In genomic region chr1:38418181-38419032, GRCm38 (mm10) we compare ENCODE assay signal across 13 mouse cellular contexts.
A peak's percentile ranks its signal among the peaks of the same experiment; 100 is the strongest.
DNase-seq lines count a peak whose midpoint lies in the region; ATAC-seq and TF ChIP-seq lines count a peak whose summit lies in the region.
"Had no signal": no experiment of that assay in that cellular context is flagged by ENCODE, and none has a peak within 500 bp of the region (broad histone marks: within the 10 kb centered on the region; RNA-seq: fewer than 3 reads in every experiment).

No protein-coding gene starts in this region.

- TF ChIP-seq EP300 in liver, postnatal 0 days (IDR thresholded peaks at IDR 0.05; ENCODE audit: low read depth): no peak

- DNase-seq in heart, postnatal 36 days: no peak
- no peak for DNase-seq in adipocyte (ENCODE audit: low spot score)
- no peak for DNase-seq in liver, postnatal 0 days
- no peak for DNase-seq in lung, postnatal 25 days (ENCODE audit: low spot score)
- DNase-seq: adrenal gland, postnatal 14 days; cerebellum, postnatal 10 days; gastrocnemius, postnatal 36 days; right cerebral cortex, postnatal 25 days had no signal

- H3K4me1 ChIP-seq in heart, embryonic 14.5 days (ENCODE audit: control insufficient read depth in 2 of 2, insufficient read depth in 2 of 2, low read length in 2 of 2): peaks cover 0 to 8% of the 10 kb centered on the region in 2 experiments; a peak in 3 of 4 replicates
- H3K4me1 ChIP-seq in embryonic facial prominence, embryonic 13.5 days: peaks cover 18% of the 10 kb centered on the region
- H3K4me1 ChIP-seq in hindbrain, embryonic 12.5 days: peaks cover 22% of the 10 kb centered on the region
- H3K4me1 ChIP-seq in midbrain, embryonic 12.5 days: peaks cover 19% of the 10 kb centered on the region
- no peaks in the 10 kb centered on the region for H3K4me1 ChIP-seq in liver, postnatal 0 days (ENCODE audit: insufficient read depth)

- no peaks in the 10 kb centered on the region for H3K9me3 ChIP-seq in heart, embryonic 14.5 days (ENCODE audit: control insufficient read depth, low read length)
- no peaks in the 10 kb centered on the region for H3K9me3 ChIP-seq in embryonic facial prominence, embryonic 13.5 days
- H3K9me3 ChIP-seq in hindbrain, embryonic 12.5 days (replicated peaks): no peaks in the 10 kb centered on the region
- H3K9me3 ChIP-seq in midbrain, embryonic 12.5 days: no peaks in the 10 kb centered on the region
- H3K9me3 ChIP-seq in liver, postnatal 0 days (ENCODE audit: low read length): no peaks in the 10 kb centered on the region

- no peak overlapping the region for H3K4me2 ChIP-seq in heart, embryonic 14.5 days (ENCODE audit: low read length)
- H3K4me2 ChIP-seq in embryonic facial prominence, embryonic 13.5 days: no peak overlapping the region
- H3K4me2 ChIP-seq in hindbrain, embryonic 12.5 days (replicated peaks): no peak overlapping the region
- H3K4me2 ChIP-seq in midbrain, embryonic 12.5 days (replicated peaks): no peak overlapping the region
- no peak overlapping the region for H3K4me2 ChIP-seq in liver, postnatal 0 days (ENCODE audit: low read depth, low read length)

- no peaks in the 10 kb centered on the region for H3K36me3 ChIP-seq in heart, embryonic 14.5 days (ENCODE audit: control insufficient read depth, insufficient read depth, low read length)
- no peaks in the 10 kb centered on the region; the same call in 1 of the 2 replicates for H3K36me3 ChIP-seq in embryonic facial prominence, embryonic 13.5 days
- H3K36me3 ChIP-seq in hindbrain, embryonic 12.5 days: no peaks in the 10 kb centered on the region; the same call in 1 of the 2 replicates
- H3K36me3 ChIP-seq in midbrain, embryonic 12.5 days: no peaks in the 10 kb centered on the region
- H3K36me3 ChIP-seq in liver, postnatal 0 days (replicated peaks; ENCODE audit: insufficient read depth, low read length): no peaks in the 10 kb centered on the region

- H3K4me3 ChIP-seq in heart, embryonic 14.5 days (ENCODE audit: control insufficient read depth in 1 of 2, insufficient read depth in 1 of 2, low read depth in 1 of 2, low read length in 2 of 2): no peak overlapping the region
- H3K4me3 ChIP-seq in embryonic facial prominence, embryonic 13.5 days: no peak overlapping the region
- H3K4me3 ChIP-seq in hindbrain, embryonic 12.5 days: no peak overlapping the region
- no peak overlapping the region for H3K4me3 ChIP-seq in midbrain, embryonic 12.5 days
- H3K4me3 ChIP-seq in liver, postnatal 0 days (ENCODE audit: low read depth, low read length): no peak overlapping the region

- intact Hi-C loops in heart, postnatal 36 days (cut with DNase I): no loop called here

- TF ChIP-seq CTCF in liver, postnatal 0 days (IDR thresholded peaks at IDR 0.05; ENCODE audit: low read depth): no peak

- H3K27ac ChIP-seq in heart, embryonic 14.5 days (replicated peaks in 1 of 2; ENCODE audit: control insufficient read depth in 1 of 2, insufficient read depth in 1 of 2, low read depth in 2 of 2, low read length in 2 of 2): peak overlapping the region; percentile 9 to 10; a peak in 3 of 4 replicates
- peak overlapping the region; percentile 33; the same call in 1 of the 2 replicates for H3K27ac ChIP-seq in embryonic facial prominence, embryonic 13.5 days
- H3K27ac ChIP-seq in hindbrain, embryonic 12.5 days: peak overlapping the region; percentile 74
- H3K27ac ChIP-seq in midbrain, embryonic 12.5 days (replicated peaks): peak overlapping the region; percentile 49
- no peak overlapping the region for H3K27ac ChIP-seq in liver, postnatal 0 days (ENCODE audit: low read depth)

- WGBS in heart, embryonic 14.5 days: 76% methylated on average over 12 of the region's 12 CpGs
- WGBS in embryonic facial prominence, embryonic 13.5 days: 68% methylated on average over 12 of the region's 12 CpGs
- WGBS in hindbrain, embryonic 12.5 days: 63% methylated on average over 12 of the region's 12 CpGs
- WGBS in midbrain, embryonic 12.5 days: 69% methylated on average over 12 of the region's 12 CpGs
- 77% methylated on average over 12 of the region's 12 CpGs for WGBS in liver, postnatal 0 days (ENCODE audit: insufficient replicate concordance)

- no peak overlapping the region for H3K9ac ChIP-seq in heart, embryonic 14.5 days (ENCODE audit: low read length)
- no peak overlapping the region for H3K9ac ChIP-seq in embryonic facial prominence, embryonic 13.5 days
- no peak overlapping the region for H3K9ac ChIP-seq in hindbrain, embryonic 12.5 days
- no peak overlapping the region for H3K9ac ChIP-seq in midbrain, embryonic 12.5 days (replicated peaks)
- no peak overlapping the region for H3K9ac ChIP-seq in liver, postnatal 0 days (replicated peaks)

- H3K27me3 ChIP-seq in heart, embryonic 14.5 days (ENCODE audit: control insufficient read depth, insufficient read depth, low read length): no peaks in the 10 kb centered on the region
- H3K27me3 ChIP-seq in embryonic facial prominence, embryonic 13.5 days: no peaks in the 10 kb centered on the region
- H3K27me3 ChIP-seq in hindbrain, embryonic 12.5 days: no peaks in the 10 kb centered on the region
- H3K27me3 ChIP-seq in midbrain, embryonic 12.5 days: no peaks in the 10 kb centered on the region
- H3K27me3 ChIP-seq in liver, postnatal 0 days (ENCODE audit: insufficient read depth, low read length): peaks cover 4% of the 10 kb centered on the region; the same call in 1 of the 2 replicates
- H3K27me3 ChIP-seq: Patski had no signal

- no peak for ATAC-seq in heart, embryonic 14.5 days (ENCODE audit: insufficient number of reproducible peaks, insufficient read depth, low FRiP score, low read depth)
- no peak for ATAC-seq in embryonic facial prominence, embryonic 13.5 days (ENCODE audit: insufficient number of reproducible peaks, insufficient read depth, low FRiP score, low TSS enrichment, low read depth)
- ATAC-seq in hindbrain, embryonic 12.5 days (ENCODE audit: low FRiP score): peak; percentile 58; the same call in 1 of the 2 replicates
- no peak for ATAC-seq in midbrain, embryonic 12.5 days (ENCODE audit: low FRiP score, low read depth)
- ATAC-seq in liver, postnatal 0 days: no peak
- ATAC-seq: Patski had no signal
